Mouse (Mus musculus) bone marrow, adult 2 months (tissue): ENCODE measurements around the gene Ccdc40. TPM values are rescaled to one million over a fixed set of nuclear protein-coding genes. Genes with fewer than 3 reads are reported as not detected.

Source experiments
- H3K27ac ChIP-seq: fragments of 200-500 bp; 2 replicates; pipeline ENCODE4 v1.5.1; 2012; ENCODE audit warnings: low read depth, mild to moderate bottlenecking, control low read depth, inconsistent platforms, low read length; ENCODE audit not compliant: control insufficient read depth, poor library complexity, insufficient read depth
- H3K4me1 ChIP-seq: fragments of 200-500 bp; 2 replicates; pipeline ENCODE4 v1.6.1; 2011; ENCODE audit warnings: low read length; ENCODE audit not compliant: control insufficient read depth, insufficient read depth
- H3K4me3 ChIP-seq: fragments of 200-500 bp; replicated peaks from 2 replicates; pipeline ENCODE3; 2011; ENCODE audit warnings: mild to moderate bottlenecking, low read depth, low read length, control low read depth; ENCODE audit not compliant: control insufficient read depth
- CTCF ChIP-seq: fragments of 200-500 bp; IDR thresholded peaks from 2 replicates; pipeline ENCODE4 v1.5.1; 2011; ENCODE audit warnings: low read length, control low read depth; ENCODE audit not compliant: control insufficient read depth, insufficient read depth
- POLR2A ChIP-seq: fragments of 200-500 bp; IDR thresholded peaks from 2 replicates; pipeline ENCODE4 v1.6.1; 2011; ENCODE audit warnings: low read depth, mild to moderate bottlenecking, control low read depth, low read length, borderline replicate concordance; ENCODE audit not compliant: control insufficient read depth
- WGBS: fragments of 180-500 bp; shearing (Covaris S2); methylation state at CpG from one replicate; pipeline ENCODE4 v1.1.7; 2018; 5-methylcytosine and 5-hydroxymethylcytosine counted together
- polyA plus RNA-seq: library from polyadenylated mRNA; stranded (reverse); fragments of >200 nt; gene quantifications from 2 replicates; pipeline ENCODE4 v1.2.4, GENCODE M21; 2011; ENCODE audit warnings: low replicate concordance; ENCODE audit not compliant: missing spikeins, insufficient read depth, insufficient read length

Ccdc40 gene
- polyA plus RNA-seq, 1 experiment, result 0.90 TPM

DNA sequence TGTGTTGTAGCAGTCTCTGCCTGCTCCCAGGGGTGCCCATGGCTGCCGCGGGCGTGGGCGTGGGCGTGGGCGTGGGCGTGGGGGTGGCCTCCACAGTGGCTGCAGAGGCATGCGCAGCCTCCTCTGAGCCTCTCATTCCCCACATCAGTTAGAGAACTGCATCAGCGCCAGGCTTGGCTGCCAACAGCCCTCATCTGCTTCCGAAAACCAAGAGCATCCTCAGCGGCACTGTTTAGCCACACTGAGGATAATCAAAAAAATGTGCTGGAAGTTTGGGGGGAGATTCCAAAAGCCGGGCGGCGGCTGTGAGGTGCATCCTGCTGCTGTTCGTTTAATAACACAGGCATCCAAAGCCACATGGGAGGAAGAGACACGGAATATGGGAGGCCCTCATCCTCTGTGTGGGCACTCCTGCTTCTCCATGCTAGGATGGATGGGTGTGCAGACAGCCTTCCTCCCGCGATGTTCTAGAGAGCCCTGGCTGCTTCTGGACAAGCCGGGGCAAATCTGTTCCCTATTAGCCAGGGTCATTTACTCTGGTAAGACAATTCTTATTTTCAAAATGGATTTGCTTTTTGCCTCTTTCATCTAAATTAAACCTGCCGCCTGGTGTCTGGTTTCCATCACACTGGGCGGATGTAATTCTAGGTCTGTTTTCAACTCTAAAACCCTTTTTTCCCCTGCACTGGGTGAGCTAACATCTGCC lies 16.6 kb upstream of the Ccdc40 start:
- Histone ChIP-seq H3K27ac (no peak overlapping the region; the same call in 1 of the 2 replicates), H3K4me1 (no peaks in the 10 kb centered on the region), H3K4me3 (no peak overlapping the region)
- TF ChIP-seq POLR2A (no peak), CTCF (no peak)
- WGBS, result 83% methylated on average over 21 of the region's 21 CpGs

DNA sequence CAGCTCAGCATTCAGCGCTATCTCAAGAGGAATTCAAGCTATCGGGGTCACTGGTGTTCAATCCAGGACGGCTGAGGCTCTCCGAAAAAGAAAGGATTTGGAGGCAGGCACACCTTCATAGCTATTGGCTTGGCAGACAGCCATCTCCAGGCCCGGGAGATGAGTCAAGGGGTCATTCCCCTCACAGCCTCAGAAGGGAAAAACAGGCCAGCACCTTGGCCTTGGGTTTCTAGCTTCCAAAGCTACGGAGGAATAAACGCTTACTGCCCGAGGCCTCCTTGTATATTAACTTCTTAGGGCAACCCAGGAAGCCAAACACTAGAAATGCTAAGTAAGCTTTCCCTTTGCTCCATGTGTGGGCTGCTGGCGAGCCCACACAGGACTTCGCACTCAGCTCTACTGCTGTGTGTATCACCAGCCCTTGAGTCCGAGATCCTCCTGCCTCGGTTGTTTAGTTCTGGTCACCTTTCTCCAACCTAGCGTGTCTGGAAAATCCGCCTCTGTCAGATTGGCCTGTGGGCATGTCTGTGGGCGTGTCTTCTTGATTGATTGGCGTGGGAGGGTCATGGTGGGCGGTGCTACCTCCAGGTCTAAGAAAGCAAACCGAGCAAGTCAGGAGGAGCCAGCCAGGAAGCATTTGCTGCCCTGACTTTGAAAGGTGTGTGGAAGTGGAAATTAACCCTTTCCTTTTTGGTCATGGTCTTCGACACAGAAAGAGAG lies 15.0 kb upstream of the Ccdc40 start:
- Histone ChIP-seq H3K27ac (no peak overlapping the region), H3K4me3 (no peak overlapping the region), H3K4me1 (no peaks in the 10 kb centered on the region)
- no peak for TF ChIP-seq POLR2A
- TF ChIP-seq CTCF, result no peak
- 79% methylated on average over 19 of the region's 19 CpGs for WGBS

DNA sequence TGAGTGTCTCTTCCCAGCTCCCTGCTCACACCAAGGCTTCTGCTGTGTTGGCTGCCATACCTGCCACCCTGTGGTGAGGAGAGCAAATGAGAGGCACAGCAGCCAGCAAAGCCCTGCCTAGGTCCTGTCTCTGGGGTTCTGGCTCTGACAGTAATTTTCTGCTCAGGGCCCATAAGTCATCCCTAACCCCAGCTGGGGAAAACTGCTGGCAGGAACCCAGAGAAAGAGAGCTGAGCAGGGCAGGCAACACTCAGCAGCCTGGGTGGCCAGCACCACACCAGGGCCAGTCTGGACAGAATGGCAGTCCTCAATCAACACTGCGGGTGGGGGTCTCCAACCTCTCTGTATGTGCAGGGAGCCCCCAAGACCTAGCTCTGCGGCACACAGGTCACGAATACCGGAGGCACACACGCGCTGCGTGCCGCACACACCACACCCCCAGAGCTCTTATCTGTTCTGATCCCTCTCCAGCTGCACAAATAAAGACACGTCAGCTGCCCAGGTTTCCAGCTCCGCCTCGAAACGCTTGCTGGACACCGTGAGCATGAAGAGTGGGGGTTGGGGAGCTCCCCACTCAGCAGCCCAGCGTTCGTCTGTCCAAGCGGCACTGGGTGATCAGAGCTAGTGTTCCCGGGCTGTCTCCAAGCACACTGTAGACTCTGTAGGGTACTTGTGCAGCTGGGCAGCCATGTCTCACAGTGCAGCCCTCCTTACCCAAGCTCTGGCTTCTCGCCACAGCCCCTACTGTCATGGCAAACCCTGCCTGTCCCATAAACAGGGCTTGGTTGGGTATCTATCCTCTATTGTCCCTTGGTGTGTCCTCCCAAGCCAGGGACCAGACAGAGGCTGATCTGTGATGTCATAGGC lies 13.1 kb upstream of the Ccdc40 start:
- TF ChIP-seq POLR2A, result no peak
- TF ChIP-seq CTCF, result no peak
- no peak overlapping the region for H3K4me3 ChIP-seq
- H3K27ac ChIP-seq, result no peak overlapping the region
- WGBS, result 8% methylated on average over 18 of the region's 18 CpGs
- no peaks in the 10 kb centered on the region for H3K4me1 ChIP-seq

DNA sequence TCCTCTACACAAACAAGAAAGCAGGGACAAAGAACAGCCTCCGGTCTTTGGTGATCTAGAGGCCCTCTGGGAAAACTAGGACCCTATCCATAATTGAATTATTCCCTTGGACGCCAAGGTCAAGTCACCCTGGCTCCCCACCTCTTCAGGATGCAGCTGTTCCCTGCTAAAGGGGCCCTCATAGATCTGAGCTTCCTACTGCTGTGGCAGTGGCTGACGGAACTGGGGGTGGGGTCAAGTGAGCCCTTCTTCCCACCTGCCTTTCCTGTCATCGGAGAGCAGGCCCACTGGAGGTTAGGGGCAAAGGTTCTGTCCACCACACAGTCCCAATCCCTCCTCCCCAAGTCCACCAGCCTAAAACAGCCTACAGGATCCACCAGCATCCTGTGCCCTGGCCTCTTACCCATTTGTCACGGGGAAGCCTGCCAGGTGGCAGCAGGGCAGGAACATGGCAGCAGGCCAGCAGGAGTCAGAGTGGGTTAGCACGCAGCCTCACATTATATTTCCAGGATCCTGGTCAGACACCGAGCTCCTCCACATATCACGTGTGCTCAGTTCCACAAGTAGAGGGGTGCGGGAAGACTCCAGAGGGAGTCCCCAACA lies 12.4 kb upstream of the Ccdc40 start:
- 24% methylated on average over 9 of the region's 9 CpGs for WGBS
- H3K27ac ChIP-seq, result no peak overlapping the region
- H3K4me3 ChIP-seq, result no peak overlapping the region
- TF ChIP-seq POLR2A (no peak), CTCF (no peak)
- H3K4me1 ChIP-seq, result no peaks in the 10 kb centered on the region

DNA sequence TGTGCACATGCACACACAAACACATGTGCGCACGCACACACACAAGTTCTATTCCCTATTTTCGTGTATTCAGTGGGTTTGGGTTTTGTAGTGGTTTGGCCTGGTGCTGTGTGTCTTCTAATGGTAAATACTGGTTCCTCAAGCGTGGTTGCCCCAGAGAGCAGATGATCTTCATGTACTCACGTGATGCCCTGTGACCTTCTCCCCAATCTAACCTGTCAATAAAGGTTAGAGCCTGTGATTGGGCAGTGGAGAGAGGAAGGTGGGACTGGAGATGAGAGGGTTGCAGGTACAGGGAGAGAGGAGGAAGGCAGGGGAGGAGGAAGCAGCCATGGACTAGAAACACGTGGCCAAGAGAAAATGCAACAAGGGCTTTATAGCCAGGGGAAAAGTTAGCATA lies 10.5 kb upstream of the Ccdc40 start:
- Histone ChIP-seq H3K27ac (no peak overlapping the region), H3K4me3 (no peak overlapping the region), H3K4me1 (no peaks in the 10 kb centered on the region)
- WGBS, result 69% methylated on average over 6 of the region's 6 CpGs
- no peak for TF ChIP-seq POLR2A
- TF ChIP-seq CTCF, result no peak

DNA sequence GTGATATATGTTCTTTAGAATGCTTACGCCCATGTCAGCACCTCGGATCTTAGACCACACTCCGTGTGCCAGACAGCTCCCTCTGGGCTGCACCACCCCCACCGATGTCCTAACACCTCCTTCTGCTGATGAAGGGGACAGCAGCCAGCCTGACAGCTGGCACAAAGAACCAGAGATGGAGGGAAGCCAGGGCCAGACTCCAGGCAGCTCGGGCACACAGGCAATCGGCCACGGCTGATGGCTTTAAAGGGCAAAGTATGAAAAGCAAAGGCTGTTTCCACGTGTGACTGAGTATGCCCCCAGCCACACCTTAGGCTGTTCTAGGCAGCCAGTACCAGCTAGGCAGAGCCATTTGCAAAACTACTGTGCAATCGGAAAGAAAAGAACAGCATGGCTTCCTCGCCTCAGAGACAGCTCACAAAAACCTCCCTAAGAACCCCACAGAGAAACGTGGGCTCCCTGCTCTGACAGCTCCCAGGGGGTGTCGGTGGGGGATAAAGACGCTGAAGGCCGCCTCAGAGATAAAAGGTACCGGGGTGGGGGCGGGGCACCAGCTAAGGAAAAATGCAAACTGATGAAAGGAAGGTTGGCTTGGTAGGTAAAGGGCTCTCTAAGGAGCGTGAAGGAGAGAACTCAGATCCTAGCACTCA lies 8.4 kb upstream of the Ccdc40 start:
- WGBS, result 72% methylated on average over 17 of the region's 17 CpGs
- no peaks in the 10 kb centered on the region for H3K4me1 ChIP-seq
- no peak overlapping the region for H3K27ac ChIP-seq
- TF ChIP-seq POLR2A, result no peak
- no peak for TF ChIP-seq CTCF
- no peak overlapping the region for H3K4me3 ChIP-seq

DNA sequence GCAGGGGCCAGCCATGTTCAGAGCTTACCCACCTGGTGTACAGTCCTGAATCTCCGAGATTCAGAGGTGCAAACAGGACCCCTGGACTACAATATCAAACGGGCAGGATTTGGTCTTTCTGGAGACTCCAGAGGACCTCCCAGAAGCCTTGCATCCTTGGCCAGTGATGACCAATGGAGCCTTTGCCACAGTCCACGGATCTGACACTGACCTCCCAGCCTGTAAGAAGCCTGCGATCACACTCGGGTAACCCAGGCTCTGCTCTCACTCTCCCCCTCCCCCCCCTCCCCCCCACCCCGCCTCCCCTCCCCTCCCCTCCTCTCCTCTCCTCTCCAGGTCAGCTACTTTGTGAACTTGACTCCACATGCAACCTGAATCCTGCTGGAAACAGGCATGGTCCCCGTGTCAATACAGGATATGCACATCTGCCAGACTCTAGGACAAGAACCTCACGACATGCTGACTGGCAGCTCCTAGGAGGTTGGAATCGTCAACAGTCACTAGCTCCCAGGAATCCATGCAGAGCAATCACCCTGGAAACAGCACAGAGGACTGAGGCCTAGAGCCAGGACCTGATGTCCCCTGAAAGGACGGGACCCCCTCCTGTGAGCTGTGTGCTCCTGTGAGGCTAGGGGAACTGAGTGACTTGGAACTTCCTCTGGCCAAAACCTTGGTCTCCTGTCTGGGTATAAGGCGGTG lies 6.4 kb upstream of the Ccdc40 start:
- TF ChIP-seq CTCF (no peak), POLR2A (no peak)
- Histone ChIP-seq H3K4me3 (no peak overlapping the region), H3K4me1 (no peaks in the 10 kb centered on the region), H3K27ac (no peak overlapping the region)
- 80% methylated on average over 10 of the region's 11 CpGs for WGBS
